Mouse (Mus musculus) left cerebral cortex, postnatal 10 days (tissue): Measurements from ENCODE around the gene Zdhhc1. TPM values are rescaled to one million over a fixed set of nuclear protein-coding genes. Genes with fewer than 3 reads are reported as not detected.

Experiments used
- DNase-seq, 2 experiments: peaks; one replicate each; pipeline ENCODE4 v3.0.0; 2021 to 2022; ENCODE audit warnings: low spot score in 2 of 2, mixed read lengths in 1 of 2; ENCODE audit errors: extremely low spot score in 1 of 2
- intact Hi-C: fragments of 180-260 bp; cut with DNase I; formaldehyde crosslinking; loops from one replicate; pipeline ENCODE4 v1.15.1; 2025
- total RNA-seq, 2 experiments: library from RNA; stranded (reverse); gene quantifications; 2 replicates each; pipeline ENCODE4 v1.2.3; 2021

Gene Zdhhc1
- total RNA-seq, result 10 to 100 TPM; 21.6 to 21.8 TPM

DNA sequence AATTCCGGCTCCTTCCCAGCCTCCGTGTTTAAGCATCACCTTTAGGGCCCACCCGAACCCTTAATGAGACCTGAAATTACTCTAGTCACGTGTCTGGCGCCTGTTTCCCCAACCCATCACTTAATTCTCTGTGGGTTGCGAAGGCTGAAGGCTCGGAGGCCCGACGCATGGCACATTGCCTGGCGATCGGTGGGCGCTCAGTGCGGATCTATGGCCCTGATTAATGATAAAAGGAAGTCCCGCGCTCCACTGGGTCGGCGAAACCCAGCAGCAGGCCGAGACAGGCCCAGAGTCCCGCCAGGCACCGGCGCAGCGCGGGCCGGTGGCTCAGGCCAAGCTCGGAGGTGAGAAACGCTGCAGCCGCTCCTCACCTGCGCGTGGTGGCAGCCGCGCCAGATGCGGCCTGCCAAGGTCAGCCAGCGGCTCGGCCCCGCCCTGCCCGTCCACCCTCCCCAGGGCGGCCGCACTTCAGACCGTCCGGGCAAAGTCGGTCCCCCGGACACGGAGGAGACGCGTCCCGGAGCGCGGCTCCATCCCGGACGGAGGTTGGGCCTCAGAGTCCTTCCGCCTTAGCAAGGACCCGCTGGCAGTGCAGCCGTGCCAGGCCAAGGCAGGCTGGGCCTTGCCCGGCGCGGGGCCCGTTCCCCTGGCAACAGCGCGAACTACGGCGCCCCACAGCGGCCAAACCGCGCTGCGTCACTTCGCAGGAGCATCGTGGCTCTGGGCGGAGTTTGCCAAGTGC, at the start of gene Zdhhc1:
Zdhhc1 (minus strand) TSS at position 464 of the 742 bp plus-strand sequence.
- DNase-seq, result peak; percentile 80 to 93
- intact Hi-C loops, result no loop called here

DNA sequence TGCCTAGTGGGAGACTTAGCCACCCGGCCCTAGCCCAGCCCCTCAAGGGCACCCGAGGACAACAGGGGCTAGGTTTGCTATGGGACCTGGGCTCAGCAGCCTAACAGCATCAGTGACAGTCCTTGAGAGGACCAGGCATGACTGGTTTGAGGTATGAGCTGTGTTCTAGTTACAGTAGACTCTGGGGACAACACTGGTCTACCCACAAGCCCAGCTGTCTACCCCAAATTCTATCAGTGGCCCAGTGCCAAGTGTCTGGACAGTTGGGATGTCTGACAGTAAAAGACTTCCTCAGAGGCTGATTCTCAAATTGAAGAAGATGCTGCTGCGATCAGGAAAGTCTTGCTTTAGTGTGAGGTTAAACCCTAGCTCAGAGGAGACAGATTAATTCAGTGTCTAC, 48.5 kb upstream of the Zdhhc1 start:
- DNase-seq, result peak in 1 of 2 experiments; percentile 62

DNA sequence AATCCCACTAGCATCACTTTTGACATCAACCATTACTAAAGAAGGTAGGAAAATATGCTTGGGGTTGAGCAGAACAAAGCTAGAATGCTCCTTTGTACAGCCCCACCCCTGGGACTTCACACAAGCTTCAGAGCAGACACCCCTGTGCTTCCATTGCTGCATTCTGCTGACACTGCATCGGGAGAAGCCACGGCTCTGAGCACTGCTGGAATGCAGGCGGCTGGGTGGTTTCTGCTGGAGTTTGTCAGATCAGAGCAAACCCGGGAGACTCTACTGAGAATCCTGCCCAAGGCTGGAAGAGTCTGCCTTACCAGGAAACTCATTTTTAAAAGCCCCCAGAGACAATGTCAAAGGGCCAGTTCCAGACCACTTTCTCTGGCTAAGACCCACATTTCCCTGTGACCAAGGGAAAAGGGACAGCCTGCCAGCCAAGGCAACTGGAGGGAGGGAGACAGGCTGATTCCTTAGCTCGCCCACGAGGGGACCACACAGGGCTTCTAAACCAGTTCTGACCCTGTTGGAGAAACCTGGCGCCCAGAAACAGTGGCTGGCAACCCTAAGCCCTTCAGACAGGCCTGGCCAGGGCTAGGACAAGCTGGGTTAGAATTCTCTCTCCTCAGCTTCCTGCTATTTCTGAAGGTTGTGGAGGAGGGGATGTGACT, 48.0 kb upstream of the Zdhhc1 start:
- intact Hi-C loops, result no loop called here
- no peak for DNase-seq

More for the DNA sequence above, 48.5 kb upstream of the Zdhhc1 start:
- intact Hi-C loops, result no loop called here

DNA sequence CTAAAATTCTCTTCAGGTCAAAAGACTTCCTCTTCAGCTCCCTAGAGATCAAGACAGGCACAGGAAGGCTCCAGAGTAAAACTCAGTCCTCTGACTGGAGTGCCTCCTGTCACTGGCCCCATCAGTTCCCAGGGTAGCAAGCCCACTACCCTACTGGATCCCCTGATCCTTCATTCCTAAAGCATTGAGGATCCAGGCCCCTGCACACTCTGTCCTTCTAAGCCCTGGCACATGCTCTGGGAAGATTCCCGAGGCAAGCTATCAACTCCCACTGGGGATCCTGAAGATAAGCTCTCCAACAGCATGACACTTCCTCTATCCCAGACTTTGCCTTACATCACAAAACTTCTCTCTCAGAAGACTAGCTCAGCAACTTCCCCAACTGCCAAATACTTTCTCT, 47.0 kb upstream of the Zdhhc1 start:
- intact Hi-C loops, result no loop called here
- no peak for DNase-seq

- intact Hi-C loops, result no loop called here
Observed at GRCm38 (mm10) chr8:105542808-105543207, 46.1 kb upstream of the Zdhhc1 start.

DNA sequence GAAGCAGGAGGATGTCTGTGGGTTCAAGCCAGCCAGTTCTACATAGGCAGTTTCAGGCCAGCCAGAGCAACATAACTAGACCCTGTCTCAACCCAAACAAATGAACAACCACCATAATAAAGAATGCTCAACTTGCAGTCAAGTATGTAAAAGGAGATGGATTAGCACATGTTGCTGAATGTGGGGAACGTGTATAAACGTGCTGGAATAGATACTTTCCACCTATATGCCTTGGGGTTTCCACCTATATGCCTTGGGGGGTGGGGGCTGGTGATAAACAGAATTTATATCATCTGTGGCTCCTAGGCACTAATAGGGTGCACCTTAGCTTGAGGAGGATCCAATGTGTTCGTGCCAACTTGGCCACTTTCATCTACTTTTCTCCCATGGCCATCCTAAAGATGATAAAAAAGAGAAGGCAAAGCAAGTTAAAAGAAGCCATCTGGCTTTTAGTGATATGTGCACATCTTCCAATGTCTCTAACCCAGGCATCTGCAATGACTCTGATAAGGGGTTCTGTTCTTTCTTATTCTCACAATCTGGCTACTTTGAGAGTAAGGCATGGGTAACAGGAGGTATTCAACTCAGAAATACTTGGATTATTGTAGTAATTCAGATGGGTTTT, 45.4 kb upstream of the Zdhhc1 start:
- intact Hi-C loops, result no loop called here
- DNase-seq, result no peak

More at GRCm38 (mm10) chr8:105542808-105543207, 46.1 kb upstream of the Zdhhc1 start:
- DNase-seq, result no peak

DNA sequence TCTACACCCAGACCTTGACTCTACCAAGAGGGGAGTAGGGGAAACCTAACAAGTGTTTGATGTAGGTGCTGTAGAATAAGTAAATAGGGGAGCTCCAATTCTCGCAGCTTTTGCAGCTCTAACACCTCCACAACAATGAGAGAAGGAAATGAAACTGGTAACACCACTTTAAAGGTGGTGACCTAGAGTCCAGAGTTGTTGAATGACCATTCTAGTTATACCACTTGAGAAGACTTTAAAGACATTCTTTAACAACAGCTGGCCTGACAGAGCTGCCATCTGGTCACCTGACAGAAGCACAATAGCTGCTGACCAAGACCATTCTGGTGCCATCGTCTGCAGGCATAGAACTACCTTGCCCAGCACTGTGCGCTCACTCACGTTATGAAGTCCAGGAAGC, 42.2 kb upstream of the Zdhhc1 start:
- intact Hi-C loops, result no loop called here
- DNase-seq, result no peak

GRCm38 (mm10) chr8:105537011-105537677, 40.4 kb upstream of the Zdhhc1 start:
- intact Hi-C loops, result no loop called here
- no peak for DNase-seq

- intact Hi-C loops, result no loop called here
- DNase-seq, result no peak
Observed at GRCm38 (mm10) chr8:105536546-105536945, 39.8 kb upstream of the Zdhhc1 start.

GRCm38 (mm10) chr8:105533892-105534329, 37.2 kb upstream of the Zdhhc1 start:
- DNase-seq, result peak in 1 of 2 experiments; percentile 80
- intact Hi-C loops, result no loop called here

DNA sequence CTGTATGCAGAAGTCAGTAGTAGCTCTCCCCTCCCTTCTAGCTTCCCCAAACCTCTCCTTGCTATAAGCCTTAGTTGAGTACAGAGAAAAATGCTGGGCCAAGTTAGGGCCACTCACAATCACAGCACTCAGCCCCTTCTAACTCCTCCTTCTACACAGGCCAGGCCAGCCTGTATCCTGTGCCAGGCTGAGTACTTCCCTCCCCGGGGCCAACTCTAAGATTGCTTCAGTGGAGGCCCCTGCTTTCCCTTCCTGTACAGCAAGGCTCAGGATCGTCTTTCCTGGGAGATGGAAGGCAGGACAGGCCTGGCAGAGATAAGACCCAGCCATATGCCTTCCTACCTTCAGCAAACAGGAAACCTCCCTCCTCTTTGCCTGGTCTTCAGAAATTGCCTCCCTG, 36.7 kb upstream of the Zdhhc1 start:
- intact Hi-C loops, result no loop called here
- no peak for DNase-seq

DNA sequence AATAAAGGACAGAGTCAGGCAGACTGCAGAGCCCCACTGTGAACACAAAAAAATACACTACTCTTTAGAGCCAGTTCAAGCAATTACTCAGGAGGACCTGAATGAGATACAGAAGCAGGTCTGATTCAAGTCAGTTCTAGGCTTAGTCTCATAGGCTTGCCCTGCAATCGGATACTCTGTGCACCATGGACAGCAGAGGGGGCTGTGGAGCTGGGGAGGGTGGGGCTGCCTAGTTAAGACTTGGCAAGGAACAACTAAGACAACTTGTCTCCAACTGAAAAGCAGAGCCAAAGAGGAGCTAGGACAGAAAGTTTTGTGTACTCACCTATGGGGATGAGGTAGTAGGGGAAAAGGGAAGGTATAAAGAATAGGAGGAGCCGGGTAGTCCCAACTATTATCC, 35.1 kb upstream of the Zdhhc1 start:
- intact Hi-C loops, result no loop called here
- peak in 1 of 2 experiments; percentile 70 for DNase-seq

DNA sequence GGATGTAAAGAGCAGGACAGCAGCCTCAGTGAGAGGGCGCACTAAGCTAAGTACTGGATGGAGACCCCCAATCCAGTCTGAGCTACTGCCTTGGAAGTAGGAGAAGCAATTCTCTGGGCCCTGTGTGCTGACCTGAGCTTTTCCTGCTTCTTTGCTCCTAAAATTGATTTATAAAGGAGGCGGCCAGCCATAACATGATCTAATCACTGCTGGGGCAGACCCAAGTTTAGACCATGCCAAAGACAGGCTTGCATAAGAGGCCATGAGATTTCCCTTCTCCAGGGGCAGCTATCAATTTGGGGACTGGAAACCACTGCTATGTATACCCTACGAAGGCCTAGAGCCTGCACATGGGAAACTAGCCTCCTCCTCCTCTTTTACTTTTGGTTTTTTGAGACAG, 32.6 kb upstream of the Zdhhc1 start:
- intact Hi-C loops, result no loop called here
- DNase-seq, result no peak

DNA sequence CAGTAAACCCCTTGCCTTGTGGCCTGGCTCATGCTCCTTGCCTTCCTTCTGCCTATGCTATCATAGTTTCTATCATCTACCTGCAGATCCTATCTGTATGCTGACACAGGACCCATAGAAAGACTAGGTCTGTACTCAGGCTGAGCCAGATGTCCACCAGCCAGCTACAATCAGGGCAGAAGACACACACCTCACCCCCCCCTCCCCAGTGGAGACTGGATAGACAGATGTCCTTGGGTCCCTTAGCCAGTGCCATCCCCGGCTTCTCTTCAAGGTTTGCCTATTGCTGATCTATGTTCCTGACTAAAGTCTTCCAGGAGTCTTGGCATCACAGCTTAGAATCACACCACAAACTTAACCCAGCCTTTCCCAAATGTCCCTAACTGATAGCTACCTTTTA, 31.5 kb upstream of the Zdhhc1 start:
- intact Hi-C loops, result no loop called here
- no peak for DNase-seq

DNA sequence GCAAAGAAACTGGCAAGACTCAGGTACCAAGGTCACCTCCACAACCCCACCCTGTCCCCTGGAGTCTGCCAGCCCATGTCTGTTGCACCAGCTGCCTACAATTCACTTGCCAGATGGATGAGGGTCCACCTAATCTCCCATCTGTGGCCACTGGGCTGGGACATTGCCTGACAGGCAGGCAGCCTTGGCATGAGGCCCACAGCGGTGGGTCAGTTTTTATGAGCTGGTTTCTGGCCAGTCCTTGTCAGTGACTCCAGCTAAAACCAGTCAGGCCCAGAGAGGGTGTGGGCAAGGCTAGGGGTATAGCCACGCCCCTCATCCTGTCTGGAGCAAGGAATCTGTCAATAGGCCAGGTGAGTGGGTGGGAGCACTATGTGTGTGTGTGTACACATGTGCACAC, 30.4 kb upstream of the Zdhhc1 start:
- no peak for DNase-seq

DNA sequence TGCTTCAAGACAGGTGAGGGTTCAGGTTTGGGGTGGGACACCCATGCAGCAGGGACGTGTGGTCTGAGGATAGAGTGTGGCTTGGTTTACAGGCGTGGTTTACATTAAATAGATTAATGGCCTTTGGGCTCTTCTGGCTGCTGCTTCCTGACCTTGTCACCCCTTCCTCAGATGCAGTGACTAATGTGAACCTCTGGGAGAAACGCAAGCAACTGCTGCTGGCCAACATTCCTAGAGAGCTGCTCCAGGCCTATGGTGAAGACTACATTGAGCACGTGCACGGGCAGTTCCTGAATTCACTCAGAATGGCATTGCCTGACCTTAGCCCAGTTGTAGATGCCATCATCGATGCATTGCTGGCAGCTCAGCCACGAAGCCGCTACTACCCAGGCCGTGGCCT, 26.2 kb upstream of the Zdhhc1 start:
- intact Hi-C loops, result no loop called here
- no peak for DNase-seq

More for the DNA sequence above, 30.4 kb upstream of the Zdhhc1 start:
- intact Hi-C loops, result no loop called here

GRCm38 (mm10) chr8:105521995-105522769, 25.5 kb upstream of the Zdhhc1 start:
- intact Hi-C loops, result no loop called here

DNA sequence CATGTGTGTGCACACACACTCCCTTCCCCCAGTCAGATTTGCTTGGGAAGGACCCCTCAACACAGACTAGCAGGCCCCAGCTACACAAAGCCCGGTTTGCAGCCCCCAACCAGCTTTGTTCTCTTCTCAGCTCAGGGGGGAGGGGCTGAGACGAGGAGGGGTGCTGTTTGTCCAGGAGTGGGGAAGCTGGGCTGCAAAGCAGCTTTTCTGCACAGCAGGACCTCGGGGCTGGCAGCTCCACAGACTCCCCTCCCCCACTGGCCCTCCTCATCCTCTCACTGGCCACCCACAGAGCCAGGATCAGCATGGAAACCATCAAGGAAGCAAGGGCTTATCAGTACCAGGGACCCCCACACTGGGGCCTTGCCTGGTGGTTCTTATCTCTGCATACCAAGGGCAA, 24.4 kb upstream of the Zdhhc1 start:
- intact Hi-C loops, result no loop called here
- no peak for DNase-seq

More at GRCm38 (mm10) chr8:105521995-105522769, 25.5 kb upstream of the Zdhhc1 start:
- DNase-seq, result no peak

GRCm38 (mm10) chr8:105520521-105520920, 23.8 kb upstream of the Zdhhc1 start:
- intact Hi-C loops, result no loop called here

More at GRCm38 (mm10) chr8:105520521-105520920, 23.8 kb upstream of the Zdhhc1 start:
- DNase-seq, result no peak
